Mouse (Mus musculus): ENCODE measurements at regions not wholly inside any gene's neighbourhood (a gene's known extent, or its start where the extent isn't known, plus 50 kb on each side); places are given as distances from the start of the nearest gene placed in this dataset.

DNA sequence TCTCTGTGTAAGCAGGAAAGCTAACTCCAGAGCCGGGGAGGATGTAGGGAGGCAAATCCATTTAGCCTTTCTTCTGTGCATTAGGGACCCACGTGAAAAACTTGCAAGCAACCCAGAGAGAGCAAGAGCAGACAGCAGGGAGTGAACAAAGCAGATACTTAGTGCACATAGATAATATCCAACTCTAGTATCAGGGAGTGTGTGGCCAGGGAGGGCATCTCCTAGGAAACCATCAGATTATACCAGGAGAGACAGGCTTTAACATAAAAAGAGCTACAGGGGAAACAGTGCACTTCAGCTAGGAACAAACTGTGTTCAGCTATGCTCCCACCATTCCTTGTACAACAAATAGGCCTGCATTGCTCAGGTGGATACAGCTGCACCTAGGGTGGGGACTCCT lies 230.7 kb upstream of the Apob start:
- no peak for ATAC-seq (ENCODE audit: insufficient number of reproducible peaks, insufficient read depth, low FRiP score, low TSS enrichment, low read depth)
- WGBS, result 55% methylated on average over 2 of the region's 2 CpGs
- no peaks in the 10 kb centered on the region for H3K36me3 ChIP-seq
- no peaks in the 10 kb centered on the region for H3K9me3 ChIP-seq
- no peaks in the 10 kb centered on the region for H3K4me1 ChIP-seq
- H3K9ac ChIP-seq, result no peak overlapping the region
- no peak overlapping the region for H3K27ac ChIP-seq
- no peaks in the 10 kb centered on the region for H3K27me3 ChIP-seq
- H3K4me2 ChIP-seq, result no peak overlapping the region
- no peak overlapping the region for H3K4me3 ChIP-seq

DNA sequence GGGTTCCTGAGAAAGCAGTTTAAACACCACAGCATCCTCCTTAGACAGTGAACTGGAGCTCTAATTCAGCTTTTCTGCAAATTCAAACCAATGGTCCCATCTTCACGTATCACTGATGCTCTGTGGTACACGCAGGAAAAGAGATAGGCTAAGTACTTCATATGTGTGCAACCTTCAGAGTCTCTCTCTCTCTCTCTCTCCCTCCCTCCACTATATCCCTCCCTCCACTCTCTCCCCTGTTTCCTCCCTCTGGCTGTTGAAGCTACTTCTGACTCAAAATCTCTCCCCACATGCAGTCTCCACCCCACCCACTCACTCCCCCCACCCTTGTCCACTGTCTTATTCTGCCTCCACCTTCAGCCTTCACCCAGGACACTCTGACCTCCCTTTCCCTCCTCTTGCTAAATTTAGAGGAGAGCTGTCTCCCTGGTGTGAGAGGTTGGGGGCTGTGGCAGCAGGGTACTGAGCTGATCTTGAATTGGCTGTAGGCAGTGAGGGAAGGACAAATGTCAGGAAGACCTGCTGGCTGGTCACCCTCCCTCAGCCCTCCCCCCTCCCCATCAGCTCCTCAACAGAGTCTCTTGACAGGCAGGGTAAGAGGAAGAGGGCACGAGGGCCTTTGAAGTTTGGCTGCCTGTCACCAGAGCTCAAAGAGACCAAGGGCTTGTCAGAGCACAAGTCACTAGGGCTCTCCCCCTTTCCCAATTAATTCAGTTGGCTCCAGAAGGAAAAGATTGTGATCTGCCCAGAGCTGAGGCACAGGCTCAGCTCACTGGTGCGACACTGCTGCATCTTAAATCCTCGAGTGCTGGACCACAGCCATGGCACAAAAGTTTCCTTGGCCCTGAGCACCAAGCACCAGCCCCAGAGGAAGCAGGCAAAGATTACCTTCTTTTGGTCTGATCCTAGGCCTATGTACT lies 227.9 kb upstream of the Apob start:
- Histone ChIP-seq H3K9ac (no peak overlapping the region), H3K4me2 (no peak overlapping the region), H3K27me3 (no peaks in the 10 kb centered on the region), H3K4me1 (no peaks in the 10 kb centered on the region), H3K27ac (no peak overlapping the region), H3K36me3 (no peaks in the 10 kb centered on the region), H3K9me3 (no peaks in the 10 kb centered on the region), H3K4me3 (no peak overlapping the region)
- WGBS, result 33% methylated on average over 5 of the region's 5 CpGs
- no peak for ATAC-seq (ENCODE audit: insufficient number of reproducible peaks, insufficient read depth, low FRiP score, low TSS enrichment, low read depth)

DNA sequence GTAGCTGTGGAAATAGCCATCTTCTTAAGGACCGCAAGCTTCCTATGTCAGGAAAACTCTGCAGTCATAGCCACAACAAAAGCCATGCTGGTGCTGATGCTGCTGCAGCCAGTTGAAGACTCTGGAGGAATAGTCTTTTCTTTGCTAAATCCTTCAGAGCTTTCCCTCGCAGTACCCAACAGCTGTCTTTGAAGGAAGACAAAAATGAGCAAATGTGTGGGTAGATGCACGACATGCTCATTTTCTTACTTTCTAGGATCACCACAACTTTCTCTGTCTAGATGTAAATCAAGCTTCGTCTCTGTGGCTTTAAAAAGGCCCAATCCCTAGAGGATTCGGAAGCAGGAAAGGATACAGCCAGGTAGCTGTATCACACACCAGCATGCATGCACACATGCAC lies 222.6 kb upstream of the Apob start:
- Histone ChIP-seq H3K27me3 (no peaks in the 10 kb centered on the region), H3K4me2 (no peak overlapping the region), H3K9ac (no peak overlapping the region), H3K27ac (no peak overlapping the region), H3K36me3 (no peaks in the 10 kb centered on the region), H3K9me3 (no peaks in the 10 kb centered on the region), H3K4me1 (no peaks in the 10 kb centered on the region), H3K4me3 (no peak overlapping the region)
- WGBS, result 84% methylated on average over 5 of the region's 5 CpGs
- no peak for ATAC-seq (ENCODE audit: insufficient number of reproducible peaks, insufficient read depth, low FRiP score, low TSS enrichment, low read depth)

DNA sequence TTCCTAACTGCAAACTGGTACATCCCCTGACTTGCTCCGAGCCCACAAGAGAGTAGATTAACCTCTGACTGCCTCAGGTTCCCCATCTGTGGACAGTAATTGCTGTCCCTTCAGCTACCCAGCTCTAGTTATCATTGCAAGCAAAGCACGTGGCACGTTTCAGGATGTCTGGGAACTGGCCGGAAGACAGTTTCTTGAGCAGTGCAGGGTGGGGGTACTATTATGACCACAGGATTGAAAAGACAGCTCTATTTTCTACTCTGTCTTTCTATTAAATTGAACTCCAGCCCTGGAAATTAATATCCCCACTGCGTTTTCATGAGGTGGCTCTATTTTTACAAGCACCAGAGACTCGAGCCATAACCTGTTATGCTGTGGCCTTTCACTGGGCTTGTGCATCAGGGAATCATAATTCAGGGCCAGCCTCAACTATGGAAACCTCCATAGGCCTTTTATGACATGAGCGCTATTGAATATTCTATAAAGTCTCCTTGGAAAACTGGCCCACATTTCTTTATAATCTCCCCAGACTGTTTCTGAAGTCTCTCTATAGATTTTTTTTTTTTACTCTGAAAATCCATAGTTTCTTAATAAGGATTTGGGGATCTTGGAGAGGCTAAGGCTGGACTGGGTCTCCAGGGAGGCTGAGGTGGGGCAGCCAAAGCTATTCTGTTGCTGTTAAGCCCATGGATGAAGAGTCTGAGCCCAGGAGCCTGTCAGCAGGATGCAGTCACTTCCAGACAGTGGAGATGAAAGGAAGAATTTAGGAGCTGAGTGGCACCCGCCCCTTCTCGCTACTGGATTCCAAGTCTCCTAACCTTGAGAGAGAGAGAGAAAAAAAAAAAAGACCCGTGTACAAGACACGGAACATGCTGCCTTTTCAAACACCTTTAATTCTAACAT lies 212.4 kb upstream of the Apob start:
- Histone ChIP-seq H3K4me2 (no peak overlapping the region), H3K9ac (no peak overlapping the region), H3K27me3 (no peaks in the 10 kb centered on the region), H3K27ac (no peak overlapping the region), H3K36me3 (no peaks in the 10 kb centered on the region), H3K9me3 (no peaks in the 10 kb centered on the region), H3K4me1 (no peaks in the 10 kb centered on the region), H3K4me3 (no peak overlapping the region)
- ATAC-seq (ENCODE audit: insufficient number of reproducible peaks, insufficient read depth, low FRiP score, low TSS enrichment, low read depth), result no peak
- WGBS, result 77% methylated on average over 11 of the region's 11 CpGs

DNA sequence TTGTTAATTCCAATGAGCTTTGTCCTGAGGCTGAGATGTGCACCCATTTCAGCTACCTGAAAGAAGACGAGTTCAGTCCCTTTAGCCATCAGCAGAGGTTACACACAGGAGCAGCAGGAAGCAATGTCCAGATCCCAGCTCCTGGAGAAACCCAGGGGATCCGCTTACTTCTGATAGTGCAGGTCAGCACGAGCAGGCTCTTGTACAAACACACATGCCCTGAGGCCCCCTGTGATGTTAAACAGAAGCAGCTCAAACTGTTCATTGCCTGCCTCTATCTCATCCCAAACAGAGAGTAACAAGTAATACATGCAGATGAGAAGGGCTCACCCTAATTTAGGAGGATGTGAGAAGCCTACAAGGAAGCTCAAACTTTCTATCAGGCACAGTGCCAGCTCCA lies 203.3 kb upstream of the Apob start:
- H3K9me3 ChIP-seq, result no peaks in the 10 kb centered on the region
- H3K27me3 ChIP-seq, result no peaks in the 10 kb centered on the region
- no peak overlapping the region for H3K9ac ChIP-seq
- no peak overlapping the region for H3K4me3 ChIP-seq
- H3K27ac ChIP-seq, result no peak overlapping the region
- no peak for ATAC-seq (ENCODE audit: insufficient number of reproducible peaks, insufficient read depth, low FRiP score, low TSS enrichment, low read depth)
- H3K36me3 ChIP-seq, result no peaks in the 10 kb centered on the region
- H3K4me2 ChIP-seq, result no peak overlapping the region
- no peaks in the 10 kb centered on the region for H3K4me1 ChIP-seq
- WGBS, result 40% methylated on average over 3 of the region's 3 CpGs

DNA sequence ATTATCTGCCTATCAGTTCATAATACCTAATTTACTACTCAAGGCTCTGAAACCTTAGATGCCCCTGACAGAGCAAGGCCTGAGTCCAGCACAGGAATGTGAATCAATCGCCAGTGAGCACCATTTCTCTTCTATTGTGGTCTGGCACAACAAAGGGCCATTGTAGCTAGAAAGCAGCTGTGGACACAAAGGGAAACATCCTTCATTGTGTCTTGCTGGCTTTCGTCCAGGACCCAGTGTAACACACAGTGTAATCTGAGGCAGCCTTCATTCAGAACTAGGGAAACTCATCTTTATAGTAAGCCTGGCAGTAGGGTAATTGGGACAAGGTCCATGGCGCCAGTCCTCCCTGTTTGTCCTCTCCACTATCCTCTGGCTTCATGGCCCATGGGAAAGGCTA lies 201.1 kb upstream of the Apob start:
- no peak overlapping the region for H3K4me2 ChIP-seq
- H3K4me3 ChIP-seq, result no peak overlapping the region
- H3K9ac ChIP-seq, result no peak overlapping the region
- H3K9me3 ChIP-seq, result no peaks in the 10 kb centered on the region
- no peak overlapping the region for H3K27ac ChIP-seq
- no peaks in the 10 kb centered on the region for H3K27me3 ChIP-seq
- ATAC-seq (ENCODE audit: insufficient number of reproducible peaks, insufficient read depth, low FRiP score, low TSS enrichment, low read depth), result no peak
- 69% methylated on average over 3 of the region's 3 CpGs for WGBS
- H3K4me1 ChIP-seq, result no peaks in the 10 kb centered on the region
- H3K36me3 ChIP-seq, result no peaks in the 10 kb centered on the region

DNA sequence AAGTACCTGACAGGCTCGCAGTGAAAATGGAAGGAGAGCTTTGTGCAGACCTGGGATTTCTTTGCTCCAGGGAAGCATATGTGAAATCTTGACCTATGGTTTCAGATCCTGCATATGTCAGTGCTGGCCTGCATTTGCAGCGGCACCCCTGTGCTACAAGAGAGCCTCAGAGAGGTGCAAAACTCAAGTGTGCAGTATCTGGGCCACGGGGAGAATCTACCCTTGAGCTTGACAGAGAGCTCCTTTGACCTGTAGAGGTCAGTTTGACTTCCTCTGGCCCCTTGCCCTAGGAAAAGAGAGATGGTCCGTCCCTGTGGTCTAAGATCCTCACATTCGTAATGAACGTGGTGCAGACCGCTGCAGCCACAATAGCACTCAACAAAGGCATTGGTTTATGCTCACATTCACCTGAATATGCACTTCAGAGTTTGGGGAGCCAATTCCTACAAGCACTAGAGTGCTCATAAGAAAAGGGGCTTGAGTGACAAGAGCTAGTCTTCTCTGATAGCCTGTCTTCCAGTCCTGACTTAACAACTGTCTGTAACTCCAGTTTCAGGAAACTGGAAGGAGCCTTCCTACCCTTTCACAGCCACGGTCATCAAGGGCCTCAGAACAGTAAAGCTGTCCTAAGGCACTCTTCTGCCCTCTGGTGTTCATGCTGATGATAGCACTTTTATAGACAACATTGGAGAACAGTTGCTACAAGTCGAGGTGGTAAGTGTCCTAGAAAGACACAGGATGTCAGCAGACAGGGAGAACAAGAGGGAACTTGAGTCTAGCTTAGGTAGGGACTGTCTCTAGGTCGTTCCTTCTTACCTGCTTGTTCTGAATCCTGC lies 200.0 kb upstream of the Apob start:
- H3K27ac ChIP-seq, result no peak overlapping the region
- H3K4me1 ChIP-seq, result no peaks in the 10 kb centered on the region
- no peaks in the 10 kb centered on the region for H3K27me3 ChIP-seq
- no peaks in the 10 kb centered on the region for H3K36me3 ChIP-seq
- H3K4me3 ChIP-seq, result no peak overlapping the region
- H3K9me3 ChIP-seq, result no peaks in the 10 kb centered on the region
- H3K4me2 ChIP-seq, result no peak overlapping the region
- 57% methylated on average over 10 of the region's 10 CpGs for WGBS
- no peak overlapping the region for H3K9ac ChIP-seq
- no peak for ATAC-seq (ENCODE audit: insufficient number of reproducible peaks, insufficient read depth, low FRiP score, low TSS enrichment, low read depth)

DNA sequence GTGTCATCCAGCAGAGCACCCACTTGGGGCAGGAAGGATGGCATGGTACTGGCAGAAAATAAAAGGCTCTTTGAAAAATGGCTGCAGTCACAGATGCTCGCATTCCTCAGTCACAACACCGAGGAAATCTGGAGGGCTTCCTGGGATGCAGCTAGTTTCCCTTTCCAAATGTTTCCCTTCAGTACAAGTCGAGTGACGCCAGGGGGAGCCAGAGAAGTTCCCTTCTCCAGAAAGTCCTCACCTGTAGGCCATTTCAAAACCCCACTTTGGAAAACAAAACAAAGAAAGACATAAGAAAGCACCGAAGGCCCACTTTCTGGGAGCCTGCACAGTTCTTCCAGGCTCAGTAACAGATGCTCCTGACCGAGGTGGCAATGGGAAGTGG lies 199.4 kb upstream of the Apob start:
- H3K27me3 ChIP-seq, result no peaks in the 10 kb centered on the region
- H3K27ac ChIP-seq, result no peak overlapping the region
- no peak for ATAC-seq (ENCODE audit: insufficient number of reproducible peaks, insufficient read depth, low FRiP score, low TSS enrichment, low read depth)
- no peaks in the 10 kb centered on the region for H3K9me3 ChIP-seq
- WGBS, result 46% methylated on average over 6 of the region's 6 CpGs
- H3K4me1 ChIP-seq, result no peaks in the 10 kb centered on the region
- H3K9ac ChIP-seq, result no peak overlapping the region
- H3K4me3 ChIP-seq, result no peak overlapping the region
- no peaks in the 10 kb centered on the region for H3K36me3 ChIP-seq
- no peak overlapping the region for H3K4me2 ChIP-seq

DNA sequence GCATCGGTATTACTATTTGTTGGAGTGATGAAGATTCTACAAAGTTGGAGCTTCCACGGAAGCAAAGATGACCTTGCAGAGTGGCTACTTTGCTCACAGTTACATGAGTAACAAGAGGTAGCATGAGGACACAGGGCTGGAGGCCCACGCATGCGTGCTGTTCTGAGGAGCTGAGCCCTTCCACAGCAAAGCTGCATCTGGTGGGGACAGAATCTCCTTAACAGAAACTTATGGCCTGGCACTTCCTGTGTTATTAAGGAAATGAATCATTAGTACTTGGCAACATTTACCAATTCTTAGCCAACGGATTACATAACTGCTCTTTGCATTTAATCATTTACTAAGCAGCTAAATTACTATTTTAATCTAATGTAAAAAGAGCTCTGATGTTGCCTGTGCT lies 160.8 kb upstream of the Apob start:
- H3K4me2 ChIP-seq, result no peak overlapping the region
- 78% methylated on average over 5 of the region's 5 CpGs for WGBS
- no peaks in the 10 kb centered on the region for H3K9me3 ChIP-seq

DNA sequence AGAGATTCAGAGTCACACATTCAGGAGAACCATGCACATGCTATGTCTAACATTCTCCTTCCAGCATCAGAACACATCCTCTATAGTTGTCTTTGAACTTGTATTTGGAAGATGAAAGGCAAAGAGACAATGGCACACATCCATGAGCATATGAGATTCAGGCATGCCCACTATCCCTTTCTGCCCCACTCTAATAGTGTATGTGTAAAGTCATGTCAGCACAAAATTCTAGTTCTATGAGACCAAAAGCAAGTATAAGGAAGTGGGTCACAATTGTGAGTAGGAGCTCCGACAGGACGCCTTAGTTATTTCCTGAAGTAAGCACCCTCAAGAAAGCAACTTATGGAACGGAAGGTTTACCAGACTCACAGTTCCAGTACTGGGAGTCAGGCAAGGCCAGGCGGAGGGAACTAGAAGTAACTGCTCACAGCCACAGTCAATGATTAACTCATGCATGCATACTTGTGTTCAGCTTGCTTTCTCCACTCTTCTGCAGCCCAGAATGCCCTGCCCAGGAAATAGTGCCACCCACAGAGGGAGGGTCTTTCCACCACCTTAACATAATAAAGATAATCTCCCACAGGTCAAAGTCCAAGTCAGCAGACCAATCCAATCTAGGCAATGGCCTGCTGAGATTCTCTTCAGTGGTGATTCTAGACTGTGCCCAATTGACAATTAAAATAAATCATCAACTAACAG lies 157.3 kb upstream of the Apob start:
- WGBS, result 94% methylated on average over 4 of the region's 4 CpGs
- no peaks in the 10 kb centered on the region for H3K4me1 ChIP-seq
- H3K4me3 ChIP-seq, result no peak overlapping the region
- H3K27ac ChIP-seq, result no peak overlapping the region
- no peak for ATAC-seq (ENCODE audit: insufficient number of reproducible peaks, insufficient read depth, low FRiP score, low TSS enrichment, low read depth)
- H3K36me3 ChIP-seq, result no peaks in the 10 kb centered on the region
- no peaks in the 10 kb centered on the region for H3K27me3 ChIP-seq
- H3K4me2 ChIP-seq, result no peak overlapping the region
- no peaks in the 10 kb centered on the region for H3K9me3 ChIP-seq
- H3K9ac ChIP-seq, result no peak overlapping the region

More for the DNA sequence above, 160.8 kb upstream of the Apob start:
- no peaks in the 10 kb centered on the region for H3K36me3 ChIP-seq
- H3K27me3 ChIP-seq, result no peaks in the 10 kb centered on the region
- no peak for ATAC-seq (ENCODE audit: insufficient number of reproducible peaks, insufficient read depth, low FRiP score, low TSS enrichment, low read depth)
- no peak overlapping the region for H3K9ac ChIP-seq
- no peaks in the 10 kb centered on the region for H3K4me1 ChIP-seq
- no peak overlapping the region for H3K4me3 ChIP-seq
- no peak overlapping the region for H3K27ac ChIP-seq

DNA sequence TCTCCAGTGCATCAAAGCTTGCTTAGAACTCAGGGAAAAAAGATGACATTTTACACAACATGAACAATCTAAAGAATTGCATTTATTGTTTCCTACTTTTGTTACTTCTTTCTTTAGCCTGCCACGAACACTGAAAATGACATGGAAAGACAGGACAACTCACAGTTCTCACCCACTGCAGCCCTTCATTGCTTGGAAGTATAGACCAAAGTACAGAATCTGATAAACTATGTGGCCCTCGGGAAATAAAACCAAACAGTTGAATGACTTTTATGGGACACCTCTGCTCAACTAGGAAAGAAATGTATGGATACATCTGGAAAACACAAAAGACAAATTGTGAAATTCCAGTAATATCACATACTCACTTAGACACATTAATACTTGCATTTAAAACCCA lies 156.7 kb upstream of the Apob start:
- Histone ChIP-seq H3K4me1 (no peaks in the 10 kb centered on the region), H3K9ac (no peak overlapping the region), H3K27me3 (no peaks in the 10 kb centered on the region), H3K9me3 (no peaks in the 10 kb centered on the region), H3K27ac (no peak overlapping the region), H3K4me2 (no peak overlapping the region), H3K36me3 (no peaks in the 10 kb centered on the region), H3K4me3 (no peak overlapping the region)
- ATAC-seq (ENCODE audit: insufficient number of reproducible peaks, insufficient read depth, low FRiP score, low TSS enrichment, low read depth), result no peak
- WGBS, result 84% methylated on average over 2 of the region's 2 CpGs

All from embryonic facial prominence, embryonic 13.5 days (tissue).